Mouse (Mus musculus): ENCODE measurements around the gene Ftsj1.

Ftsj1 gene

GRCm38 (mm10) chrX:8252334-8253285 is at the start of gene Ftsj1:
Gene Ftsj1, minus strand, starts transcription at chrX:8252406.
- peak; percentile 76 for DNase-seq (ENCODE audit: extremely low spot score, low spot score)

GRCm38 (mm10) chrX:8288621-8289020 is 36.4 kb upstream of the Ftsj1 start:
- DNase-seq (ENCODE audit: extremely low spot score, low spot score) = no peak

- DNase-seq (ENCODE audit: extremely low spot score, low spot score) = no peak
Measured at GRCm38 (mm10) chrX:8274056-8274455, 21.9 kb upstream of the Ftsj1 start.

- no peak for DNase-seq (ENCODE audit: extremely low spot score, low spot score)
Measured at GRCm38 (mm10) chrX:8272000-8272399, 19.8 kb upstream of the Ftsj1 start.

- DNase-seq (ENCODE audit: extremely low spot score, low spot score) = no peak
Measured at GRCm38 (mm10) chrX:8271083-8271820, 19.0 kb upstream of the Ftsj1 start, which contains the start of gene Slc38a5. Gene Slc38a5, plus strand, starts transcription at chrX:8271133.

- DNase-seq (ENCODE audit: extremely low spot score, low spot score) = no peak
Measured at GRCm38 (mm10) chrX:8264222-8264621, 12.0 kb upstream of the Ftsj1 start.

GRCm38 (mm10) chrX:8263156-8263804 is 11.1 kb upstream of the Ftsj1 start:
- DNase-seq (ENCODE audit: extremely low spot score, low spot score) = no peak

- no peak for DNase-seq (ENCODE audit: extremely low spot score, low spot score)
Measured at GRCm38 (mm10) chrX:8259478-8259877, 7.3 kb upstream of the Ftsj1 start.

GRCm38 (mm10) chrX:8255807-8256206 is 3.6 kb upstream of the Ftsj1 start:
- DNase-seq (ENCODE audit: extremely low spot score, low spot score) = no peak

- DNase-seq (ENCODE audit: extremely low spot score, low spot score) = no peak
Measured at GRCm38 (mm10) chrX:8253711-8254110, 1.5 kb upstream of the Ftsj1 start.

GRCm38 (mm10) chrX:8251789-8252333 is 345 bp downstream of the Ftsj1 start:
- no peak for DNase-seq (ENCODE audit: extremely low spot score, low spot score)

- no peak for DNase-seq (ENCODE audit: extremely low spot score, low spot score)
Measured at GRCm38 (mm10) chrX:8248542-8249120, 3.6 kb downstream of the Ftsj1 start.

- no peak for DNase-seq (ENCODE audit: extremely low spot score, low spot score)
Measured at GRCm38 (mm10) chrX:8247680-8248079, 4.5 kb downstream of the Ftsj1 start.

GRCm38 (mm10) chrX:8238804-8239395 is 13.3 kb downstream of the Ftsj1 start:
- no peak for DNase-seq (ENCODE audit: extremely low spot score, low spot score)

- no peak for DNase-seq (ENCODE audit: extremely low spot score, low spot score)
Measured at GRCm38 (mm10) chrX:8236704-8237103, 15.5 kb downstream of the Ftsj1 start.

- DNase-seq (ENCODE audit: extremely low spot score, low spot score) = no peak
Measured at GRCm38 (mm10) chrX:8233602-8234001, 18.6 kb downstream of the Ftsj1 start.

GRCm38 (mm10) chrX:8230272-8230671 is 21.9 kb downstream of the Ftsj1 start:
- no peak for DNase-seq (ENCODE audit: extremely low spot score, low spot score)

- no peak for DNase-seq (ENCODE audit: extremely low spot score, low spot score)
Measured at GRCm38 (mm10) chrX:8223473-8223872, 28.7 kb downstream of the Ftsj1 start.

- DNase-seq (ENCODE audit: extremely low spot score, low spot score) = no peak
Measured at GRCm38 (mm10) chrX:8222678-8223421, 29.4 kb downstream of the Ftsj1 start.

- no peak for DNase-seq (ENCODE audit: extremely low spot score, low spot score)
Measured at GRCm38 (mm10) chrX:8222296-8222677, 29.9 kb downstream of the Ftsj1 start.
